Mouse (Mus musculus) lung, postnatal 0 days (tissue): ENCODE results near the gene Mxra7. TPM values are rescaled to one million over a fixed set of nuclear protein-coding genes. Genes with fewer than 3 reads are reported as not detected.

ENCODE experiments used
- ATAC-seq: fragments of 200-750 bp; cut with Nextera tagmentation; 2 replicates; pipeline ENCODE4 v1.8.0; 2017; ENCODE audit warnings: moderate library complexity
- DNase-seq: peaks from one replicate; pipeline ENCODE4 v3.0.0-alpha.2; 2016; ENCODE audit warnings: low spot score
- H3K27ac ChIP-seq: fragments of 300-500 bp; sonication (generic); 2 replicates; pipeline ENCODE4 v1.5.1; 2014; ENCODE audit warnings: antibody characterized with exemption, mild to moderate bottlenecking, low read length, mixed read lengths
- H3K27me3 ChIP-seq: fragments of 300-500 bp; sonication (generic); replicated peaks from 2 replicates; pipeline ENCODE4 v1.6.1; 2014; ENCODE audit warnings: low read length, mixed read lengths; ENCODE audit not compliant: insufficient read depth
- H3K36me3 ChIP-seq: fragments of 300-500 bp; sonication (generic); 2 replicates; pipeline ENCODE4 v1.6.1; 2014; ENCODE audit warnings: low read length, mixed read lengths; ENCODE audit not compliant: insufficient read depth
- H3K4me1 ChIP-seq: fragments of 300-500 bp; sonication (generic); 2 replicates; pipeline ENCODE4 v1.6.1; 2014; ENCODE audit warnings: antibody characterized with exemption, low read depth, low read length, mixed read lengths; ENCODE audit not compliant: insufficient read depth
- H3K4me2 ChIP-seq: fragments of 300-500 bp; sonication (generic); replicated peaks from 2 replicates; pipeline ENCODE4 v1.6.1; 2014; ENCODE audit warnings: low read depth, mild to moderate bottlenecking, low read length, moderate library complexity, mixed read lengths
- H3K4me3 ChIP-seq: fragments of 300-500 bp; sonication (generic); 2 replicates; pipeline ENCODE4 v1.5.1; 2014; ENCODE audit warnings: low read depth, low read length
- H3K9ac ChIP-seq: fragments of 300-500 bp; sonication (generic); replicated peaks from 2 replicates; pipeline ENCODE4 v1.6.1; 2014; ENCODE audit warnings: low read depth, mild to moderate bottlenecking
- H3K9me3 ChIP-seq: fragments of 300-500 bp; sonication (generic); 2 replicates; pipeline ENCODE4 v1.6.1; 2016; ENCODE audit warnings: low read length, mixed read lengths
- CTCF ChIP-seq: IDR thresholded peaks from 2 replicates; pipeline ENCODE4 v1.5.1; 2016; ENCODE audit warnings: antibody characterized with exemption, mild to moderate bottlenecking
- EP300 ChIP-seq: IDR thresholded peaks from 2 replicates; pipeline ENCODE4 v1.6.1; 2016; ENCODE audit warnings: antibody characterized with exemption, mild to moderate bottlenecking, control low read depth
- WGBS: fragments of 180-500 bp; shearing (Covaris S2); extraction: QIAGEN DNeasy Blood & Tissue Kit; methylation state at CpG from one replicate; pipeline ENCODE4 v1.1.7; 2014; 5-methylcytosine and 5-hydroxymethylcytosine counted together
- polyA plus RNA-seq: library from polyadenylated mRNA; unstranded; fragments of >200 nt; fragmentation: Nextera tagmentation; extraction: Ambion mirVana; gene quantifications from 2 replicates; pipeline ENCODE4 v1.2.1, GENCODE M21; 2015

Mxra7 gene
- polyA plus RNA-seq, 1 experiment from 2014 or later: 34.6 TPM

DNA sequence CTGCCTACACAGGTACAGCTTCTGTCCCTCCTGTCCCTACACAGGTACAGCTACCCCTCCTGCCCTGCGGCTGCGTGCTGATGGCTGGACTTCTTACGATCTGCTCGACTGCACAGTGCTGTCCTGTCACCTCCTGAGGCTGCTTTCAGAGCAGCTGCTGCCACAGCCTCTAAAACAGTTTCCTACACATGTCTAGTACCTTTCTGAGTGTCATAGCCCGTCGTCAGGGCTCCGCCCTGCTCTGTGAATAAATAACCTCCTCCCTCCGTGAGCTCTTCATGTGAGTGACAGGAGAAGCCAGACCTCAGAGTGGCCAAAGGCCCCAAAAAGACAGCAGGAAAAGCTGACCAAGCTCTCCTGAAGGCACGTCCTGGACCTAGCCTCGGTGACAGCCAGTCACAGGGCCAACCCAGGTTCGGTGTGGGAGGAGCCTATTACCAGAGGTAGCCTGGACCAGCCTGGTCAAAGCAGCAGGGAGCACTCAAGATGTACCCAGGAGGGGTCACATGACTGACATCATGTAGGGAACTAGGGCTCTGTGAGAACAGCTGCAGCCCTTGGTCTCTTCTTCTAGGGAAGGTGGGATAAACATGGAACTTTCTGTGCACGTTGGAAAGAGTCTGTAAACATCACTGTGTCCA is 38.2 kb upstream of the Mxra7 start:
- Histone ChIP-seq H3K9me3 (no peaks in the 10 kb centered on the region), H3K36me3 (peaks cover 22% of the 10 kb centered on the region; the same call in 1 of the 2 replicates), H3K4me1 (no peaks in the 10 kb centered on the region), H3K4me2 (no peak overlapping the region), H3K27me3 (no peaks in the 10 kb centered on the region), H3K27ac (no peak overlapping the region), H3K4me3 (no peak overlapping the region), H3K9ac (no peak overlapping the region)
- no peak for DNase-seq
- no peak; the same call in 1 of the 2 replicates for ATAC-seq
- WGBS: 65% methylated on average over 12 of the region's 12 CpGs
- no peak for TF ChIP-seq EP300
- TF ChIP-seq CTCF: no peak

GRCm38 (mm10) chr11:116864444-116864843 is 36.6 kb upstream of the Mxra7 start:
- no peaks in the 10 kb centered on the region for H3K9me3 ChIP-seq
- no peak overlapping the region for H3K27ac ChIP-seq
- no peak overlapping the region for H3K9ac ChIP-seq
- no peaks in the 10 kb centered on the region for H3K4me1 ChIP-seq
- TF ChIP-seq EP300 (no peak), CTCF (no peak)
- DNase-seq (no peak), ATAC-seq (no peak)
- 48% methylated on average over 10 of the region's 10 CpGs for WGBS
- H3K27me3 ChIP-seq: no peaks in the 10 kb centered on the region
- no peak overlapping the region for H3K4me2 ChIP-seq
- no peak overlapping the region for H3K4me3 ChIP-seq
- peaks cover 25% of the 10 kb centered on the region; the same call in 1 of the 2 replicates for H3K36me3 ChIP-seq

DNA sequence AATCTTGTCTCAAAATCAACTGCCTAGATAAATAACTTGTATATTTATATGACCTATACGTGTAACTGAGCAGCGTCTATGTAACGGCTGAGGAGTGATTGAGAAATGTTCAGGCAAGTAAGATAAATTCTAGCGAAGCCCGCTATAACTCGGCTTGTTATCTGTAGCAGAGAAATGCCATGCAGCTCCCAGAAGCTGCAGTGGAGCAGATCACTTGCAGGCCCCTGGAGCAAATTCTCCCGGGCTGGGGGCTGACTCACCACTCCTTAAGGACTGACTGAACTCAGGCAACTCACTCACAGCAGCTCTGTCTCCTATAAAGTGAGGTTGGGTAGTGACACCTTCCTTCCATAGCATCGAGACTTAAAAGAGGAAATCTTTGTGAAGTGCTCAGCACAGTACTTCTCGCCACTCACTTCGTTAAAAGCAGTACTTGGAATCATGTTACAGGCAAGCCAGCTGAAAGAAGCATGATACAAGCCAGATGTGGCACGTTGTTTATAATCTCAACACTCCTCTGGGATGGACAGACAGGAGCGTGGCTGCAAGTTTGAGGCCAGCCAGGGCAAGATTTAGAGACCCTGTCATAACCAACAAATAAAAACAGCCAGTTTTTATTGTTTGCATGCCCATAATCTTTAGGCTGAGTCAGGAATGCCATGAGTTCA is 29.5 kb upstream of the Mxra7 start:
- WGBS: 68% methylated on average over 12 of the region's 12 CpGs
- Histone ChIP-seq H3K4me3 (no peak overlapping the region), H3K36me3 (peaks cover 20% of the 10 kb centered on the region; the same call in 1 of the 2 replicates), H3K9me3 (no peaks in the 10 kb centered on the region), H3K27me3 (no peaks in the 10 kb centered on the region), H3K4me2 (no peak overlapping the region), H3K4me1 (no peaks in the 10 kb centered on the region; the same call in 1 of the 2 replicates), H3K9ac (no peak overlapping the region), H3K27ac (no peak overlapping the region)
- TF ChIP-seq EP300 (no peak), CTCF (no peak)
- no peak for DNase-seq
- no peak for ATAC-seq

DNA sequence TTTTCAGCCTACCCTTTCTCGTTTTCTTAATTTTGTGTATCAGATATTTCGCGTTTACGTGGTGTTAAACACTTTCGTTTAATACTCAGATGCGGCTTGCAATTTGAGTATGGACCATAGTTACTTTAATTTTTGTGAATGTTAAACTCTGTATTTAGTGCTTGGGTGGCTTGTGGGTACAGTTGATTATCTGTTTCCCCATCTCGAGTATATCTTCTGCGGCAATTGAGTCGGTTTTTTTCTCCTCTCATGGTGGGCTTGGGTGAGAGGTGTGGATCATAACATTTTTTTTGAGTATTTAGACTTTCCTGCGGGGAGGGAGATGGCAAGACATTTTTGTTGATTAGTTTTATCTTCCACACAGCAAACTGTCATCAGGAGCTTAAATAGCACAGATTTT is 26.4 kb upstream of the Mxra7 start:
- 0 out of 2 replicates have a peak overlapping the region, but pooled peaks have one; percentile 98 for H3K27ac ChIP-seq
- ATAC-seq (no peak), DNase-seq (no peak)
- WGBS: 25% methylated on average over 10 of the region's 10 CpGs
- peak overlapping the region; percentile 95 for H3K4me3 ChIP-seq
- H3K4me1 ChIP-seq: no peaks in the 10 kb centered on the region; the same call in 1 of the 2 replicates
- H3K4me2 ChIP-seq: peak overlapping the region; percentile 65
- no peak for TF ChIP-seq EP300
- no peak for TF ChIP-seq CTCF
- no peaks in the 10 kb centered on the region for H3K9me3 ChIP-seq
- peaks cover 7% of the 10 kb centered on the region; the same call in 1 of the 2 replicates for H3K36me3 ChIP-seq
- H3K9ac ChIP-seq: peak overlapping the region; percentile 76
- H3K27me3 ChIP-seq: no peaks in the 10 kb centered on the region

- ATAC-seq: peak; percentile 90
- no peaks in the 10 kb centered on the region for H3K9me3 ChIP-seq
- under 1% methylated on average over 36 of the region's 36 CpGs for WGBS
- H3K4me2 ChIP-seq: peak overlapping the region; percentile 65
- peak; percentile 98 for DNase-seq
- peak overlapping the region; percentile 98 for H3K27ac ChIP-seq
- H3K4me3 ChIP-seq: peak overlapping the region; percentile 95
- H3K27me3 ChIP-seq: no peaks in the 10 kb centered on the region
- no peaks in the 10 kb centered on the region; the same call in 1 of the 2 replicates for H3K4me1 ChIP-seq
- peak overlapping the region; percentile 76 for H3K9ac ChIP-seq
- H3K36me3 ChIP-seq: 0 out of 2 replicates have a peak, but pooled peaks cover 5% of the 10 kb centered on the region
- TF ChIP-seq CTCF (no peak), EP300 (no peak)
Observed at GRCm38 (mm10) chr11:116853512-116853928, 25.7 kb upstream of the Mxra7 start.

GRCm38 (mm10) chr11:116852891-116853511 is 25.2 kb upstream of the Mxra7 start, which contains the start of gene Srsf2:
Gene Srsf2 (minus strand): TSS chr11:116853094.
- ATAC-seq (peak; percentile 86), DNase-seq (peak; percentile 97)
- Histone ChIP-seq H3K4me3 (peak within 1 kb of the TSS; percentile 95), H3K4me2 (peak within 1 kb of the TSS; percentile 65), H3K9ac (peak within 1 kb of the TSS; percentile 88), H3K27me3 (no peaks in the 10 kb centered on the region), H3K36me3 (0 out of 2 replicates have a peak, but pooled peaks cover 5% of the 10 kb centered on the region), H3K9me3 (no peaks in the 10 kb centered on the region), H3K4me1 (no peaks in the 10 kb centered on the region; the same call in 1 of the 2 replicates), H3K27ac (peak within 1 kb of the TSS; percentile 98)
- TF ChIP-seq CTCF (no peak), EP300 (no peak; the same call in 1 of the 2 replicates)
- under 1% methylated on average over 62 of the region's 74 CpGs for WGBS
